Mouse (Mus musculus) kidney, postnatal 4 days (tissue): ENCODE data around the gene Xylt1.

Source experiments
- DNase-seq, 2 experiments: peaks; one replicate each; pipeline ENCODE4 v3.0.0; 2021; ENCODE audit warnings: mixed read lengths in 2 of 2

Xylt1 gene

DNA sequence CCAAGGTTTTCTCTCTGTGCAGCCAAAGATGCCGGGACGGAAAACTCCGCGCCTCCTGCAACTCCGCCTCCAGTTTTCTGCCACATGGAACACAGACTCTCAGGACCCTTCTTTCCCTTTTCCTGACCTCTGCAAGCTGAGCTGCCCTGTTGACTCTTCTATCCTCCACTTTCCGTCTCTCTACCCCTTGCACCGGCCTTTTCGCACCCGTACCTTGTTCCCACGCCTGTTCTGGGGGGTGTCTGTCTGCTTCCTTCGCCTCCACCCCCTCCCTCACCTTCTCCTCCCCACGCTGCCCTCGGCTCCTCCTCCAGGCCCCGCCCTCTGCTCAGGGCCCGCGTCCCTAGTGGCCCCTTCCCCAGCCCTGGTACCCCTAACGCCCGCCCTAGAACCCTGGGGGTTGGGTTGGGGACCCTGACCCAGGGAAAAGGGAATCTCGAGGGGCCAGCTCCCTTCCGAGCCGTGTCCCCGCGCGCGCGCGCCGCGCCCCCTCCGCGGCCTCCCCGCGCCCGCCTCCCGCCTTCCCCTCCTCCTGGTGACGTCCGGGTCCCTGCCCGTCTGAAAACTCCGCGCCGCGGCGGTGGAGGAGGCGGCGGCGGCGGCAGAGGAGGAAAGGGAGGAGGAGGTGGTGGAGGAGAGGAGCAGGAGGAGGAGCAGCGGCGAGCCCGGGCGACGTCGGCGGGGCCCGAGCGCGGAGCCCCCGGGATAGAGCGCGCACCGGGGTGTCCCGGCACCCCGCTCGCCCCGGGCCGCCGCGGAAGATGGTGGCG lies at the start of gene Xylt1:
Gene Xylt1, plus strand, starts transcription at position 562 of the 770 bp plus-strand sequence.
- peak; percentile 85 to 90 for DNase-seq

DNA sequence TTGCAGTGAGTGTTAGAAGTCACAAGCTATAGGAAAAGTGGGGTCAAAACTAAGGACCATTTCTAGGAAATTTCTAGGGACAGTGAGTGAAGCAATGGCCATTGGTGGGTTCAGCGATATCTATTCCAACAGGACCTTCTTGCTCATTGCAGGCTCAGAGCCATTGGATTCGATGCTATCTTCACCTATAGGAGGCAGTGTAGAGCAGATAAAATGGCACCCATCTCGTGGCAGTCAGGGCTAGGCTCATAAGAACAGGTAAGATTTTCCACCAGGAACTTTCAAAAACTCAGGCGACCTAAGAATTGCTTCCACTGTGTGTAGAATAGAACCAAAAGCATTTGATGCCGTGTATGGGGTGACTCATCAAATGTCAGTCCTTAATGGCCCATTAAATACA lies 46.8 kb upstream of the Xylt1 start:
- no peak for DNase-seq

DNA sequence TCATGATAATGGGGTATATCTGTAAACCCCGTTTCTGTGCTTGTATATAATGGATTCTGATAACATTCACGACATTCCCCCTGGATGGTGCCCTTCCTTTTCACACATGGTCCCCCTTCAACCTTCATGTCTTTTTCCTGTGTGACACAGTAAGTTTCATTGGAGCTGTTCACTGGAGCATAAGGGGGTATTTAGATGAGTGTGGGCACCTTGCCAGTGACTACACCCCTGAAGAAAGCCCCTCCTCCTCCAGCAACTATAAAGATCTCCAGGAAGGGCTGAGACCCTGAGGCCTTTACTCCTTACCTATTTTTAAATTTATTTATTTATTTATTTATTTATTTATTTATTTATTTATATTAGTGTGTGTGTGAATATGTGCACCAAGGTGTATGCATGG lies 24.5 kb upstream of the Xylt1 start:
- no peak for DNase-seq

DNA sequence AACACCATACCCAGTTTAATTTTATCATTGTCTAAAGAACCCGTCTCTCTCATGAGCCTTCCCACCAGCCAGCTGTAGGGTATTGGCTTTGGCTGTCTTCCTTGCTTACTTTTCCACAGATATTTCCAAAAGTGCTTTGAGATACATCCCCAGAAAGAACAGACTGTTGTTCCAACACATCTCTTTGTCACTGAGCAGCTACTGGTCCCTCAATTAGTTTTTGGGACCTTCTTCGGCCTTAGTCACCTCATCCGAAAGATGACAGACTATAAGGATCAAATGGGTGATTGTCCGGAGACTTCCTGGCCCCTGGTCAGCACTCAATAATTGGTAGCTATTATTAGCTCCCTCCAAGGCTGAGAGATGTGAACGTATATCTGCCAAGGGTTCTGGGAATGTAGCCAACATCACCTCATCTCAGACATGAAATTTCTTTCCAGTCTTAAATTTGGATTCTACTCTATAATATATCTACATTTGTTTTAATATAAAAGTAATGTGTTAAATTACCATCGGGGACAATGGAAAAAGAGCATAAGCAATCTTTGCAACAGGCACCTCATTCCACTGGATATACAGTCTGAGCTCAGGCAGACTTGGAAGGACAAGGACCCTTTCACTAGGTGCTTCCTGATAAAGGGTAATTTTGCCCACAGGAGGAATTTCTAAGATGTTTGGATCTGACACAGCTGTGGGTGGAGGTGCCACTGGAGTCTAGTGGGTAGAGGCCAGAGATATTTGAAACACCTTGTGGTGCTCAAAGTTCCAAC lies 23.2 kb upstream of the Xylt1 start:
- DNase-seq = no peak

DNA sequence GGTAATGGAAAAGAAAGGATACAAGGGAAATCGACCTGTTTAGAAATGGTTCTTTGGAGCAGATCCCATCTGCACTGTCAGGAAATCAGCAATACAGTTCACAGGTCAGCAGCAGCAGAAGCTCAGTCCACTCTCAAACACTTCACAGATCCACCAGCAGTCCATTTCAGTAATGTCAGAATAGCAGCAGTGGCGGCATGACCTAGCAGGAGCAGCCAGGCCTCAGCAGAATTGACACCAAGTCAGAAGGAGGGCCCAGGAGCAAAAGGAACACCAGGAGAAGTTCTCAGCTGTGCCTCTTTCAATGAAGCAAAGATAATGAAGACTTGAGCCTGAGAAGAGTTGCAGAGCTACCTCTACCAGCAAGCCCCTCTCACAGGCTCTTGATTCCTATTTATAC lies 19.5 kb upstream of the Xylt1 start:
- DNase-seq = no peak

DNA sequence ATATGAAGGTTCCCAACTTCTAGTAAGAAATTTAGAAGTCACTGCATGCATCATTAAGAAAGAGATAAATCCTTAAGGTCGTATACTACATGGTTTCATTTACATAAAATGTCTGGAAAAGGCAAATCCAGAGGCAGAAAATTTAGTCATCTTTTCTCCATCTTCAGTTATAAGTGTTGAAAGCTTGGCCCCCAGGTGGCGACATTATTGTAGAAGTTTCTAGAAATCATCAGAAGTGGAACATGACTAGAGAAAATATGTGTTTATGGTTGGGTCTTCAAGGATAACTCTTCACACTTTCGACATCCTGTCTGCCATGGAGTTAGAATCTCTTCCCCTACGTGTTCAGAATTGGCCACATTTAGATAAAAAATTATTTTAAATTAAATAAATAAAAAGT lies 18.3 kb upstream of the Xylt1 start:
- peak in 1 of 2 experiments; percentile 28 for DNase-seq

DNA sequence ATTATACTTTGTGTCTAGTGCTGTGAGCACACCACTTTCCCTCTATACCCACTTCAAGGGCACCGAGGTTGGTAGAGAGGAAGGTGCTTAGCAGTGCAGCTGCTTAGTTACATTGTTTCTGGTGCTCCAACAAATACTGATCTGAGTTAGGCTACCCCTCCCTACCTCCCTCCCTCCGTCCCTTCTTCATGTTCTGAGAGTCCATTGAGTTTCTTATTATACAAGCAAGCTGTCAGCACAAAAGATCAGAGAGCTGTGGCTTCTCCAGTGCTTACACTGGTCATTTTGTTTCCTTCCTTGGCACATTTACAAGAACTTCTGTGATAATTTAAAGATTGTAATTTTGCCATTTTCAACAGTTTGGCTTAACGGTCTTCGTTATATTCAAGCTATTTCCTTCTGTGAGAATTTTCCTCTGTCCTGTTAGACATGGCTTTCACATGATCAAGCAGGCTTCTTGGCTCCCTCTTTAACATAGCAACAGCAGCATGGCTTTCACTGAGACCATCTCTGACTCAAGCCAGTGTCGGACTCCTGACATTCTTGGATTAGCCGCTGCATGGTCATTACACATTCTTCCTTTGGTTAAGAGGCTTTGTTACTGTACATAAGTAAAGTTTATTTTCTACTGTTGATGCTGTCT lies 12.0 kb upstream of the Xylt1 start:
- no peak for DNase-seq

DNA sequence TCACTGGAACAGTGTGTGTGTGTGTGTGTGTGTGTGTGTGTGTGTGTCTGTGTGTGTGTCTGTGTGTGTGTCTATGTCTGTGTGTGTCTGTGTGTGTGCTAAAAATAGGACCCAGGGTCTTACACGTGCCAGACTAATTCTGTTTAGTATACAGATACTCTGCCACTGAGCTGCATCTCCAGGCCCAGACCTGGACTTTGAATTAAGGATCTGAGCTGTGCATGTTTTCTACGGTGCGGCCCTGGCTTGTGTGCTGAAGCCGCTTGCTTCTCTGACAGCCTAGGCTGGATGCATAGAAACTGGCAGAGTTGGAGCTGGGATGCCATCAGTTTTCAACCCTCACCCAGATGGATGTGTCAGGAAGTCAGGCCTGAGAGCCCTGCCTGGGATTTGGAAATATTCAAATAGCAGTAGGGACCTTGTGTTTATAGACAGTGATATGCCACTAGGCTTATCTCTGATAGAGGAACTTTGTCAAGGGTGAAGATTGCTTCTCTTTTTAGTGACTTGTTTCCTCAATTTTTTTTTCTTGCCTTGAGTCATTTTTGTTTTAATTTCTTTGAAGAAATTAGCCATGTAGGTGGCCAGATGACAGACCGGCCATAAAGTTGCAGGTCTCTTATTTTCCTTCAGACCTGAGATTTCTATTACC lies 11.4 kb upstream of the Xylt1 start:
- no peak for DNase-seq

DNA sequence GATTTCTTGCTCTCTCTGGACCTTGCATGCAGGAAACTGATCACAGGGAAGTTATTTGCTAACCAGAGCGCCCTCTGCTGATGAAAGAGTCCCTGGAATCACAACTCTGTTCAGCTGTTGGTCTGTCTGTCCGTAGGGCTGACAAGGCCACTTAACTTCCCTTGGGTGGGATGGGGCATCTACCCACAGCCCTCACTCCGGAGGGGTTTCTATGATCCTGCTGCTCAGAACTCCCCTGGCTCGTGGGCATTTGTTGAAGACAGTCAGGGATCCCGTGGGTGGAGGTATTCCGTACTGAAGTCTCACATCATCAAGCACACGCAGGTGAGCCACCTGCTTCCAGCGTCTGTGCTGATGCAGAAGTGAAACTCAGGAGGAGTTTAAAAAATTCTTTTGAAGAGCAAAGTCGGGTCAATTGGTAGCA lies 4.9 kb upstream of the Xylt1 start:
- peak; percentile 75 to 81 for DNase-seq

DNA sequence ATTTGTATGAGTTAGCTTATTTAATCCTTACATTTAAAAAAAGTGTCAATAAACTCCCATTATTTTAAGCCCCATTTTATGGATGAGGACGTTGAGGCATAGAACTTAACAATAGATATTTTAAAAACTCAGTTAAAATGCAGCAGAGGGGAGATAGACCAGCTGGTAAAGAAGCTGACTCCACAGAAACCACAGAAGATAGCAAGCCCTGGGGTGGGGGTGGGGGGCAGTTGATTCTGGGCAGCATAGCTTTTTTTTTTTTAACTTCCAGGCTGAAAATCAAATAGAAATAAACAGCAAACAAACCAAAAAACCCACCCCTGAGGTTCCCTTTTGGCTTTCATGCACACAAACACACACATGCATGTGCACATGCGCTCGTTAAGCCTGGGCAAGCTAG lies 3.6 kb upstream of the Xylt1 start:
- no peak for DNase-seq

DNA sequence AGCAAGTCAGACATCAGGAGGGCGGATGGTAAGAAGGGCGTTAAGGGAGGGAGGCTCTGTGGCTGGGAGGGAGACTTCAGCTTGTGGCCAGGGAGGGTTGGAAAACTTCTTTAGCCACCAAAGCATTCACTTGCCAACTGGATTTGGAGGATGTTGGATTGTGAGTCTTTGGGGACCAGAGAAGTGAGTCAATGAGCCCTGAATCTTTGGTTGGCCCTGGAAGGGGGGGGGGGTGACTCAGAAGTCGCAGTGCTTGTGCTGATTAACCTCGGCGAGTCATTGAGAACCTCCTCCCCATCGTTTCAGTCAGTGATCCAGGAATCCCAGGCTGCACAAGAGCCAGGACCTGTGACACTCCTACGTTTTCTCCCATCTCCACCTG lies 752 bp upstream of the Xylt1 start:
- DNase-seq = no peak

DNA sequence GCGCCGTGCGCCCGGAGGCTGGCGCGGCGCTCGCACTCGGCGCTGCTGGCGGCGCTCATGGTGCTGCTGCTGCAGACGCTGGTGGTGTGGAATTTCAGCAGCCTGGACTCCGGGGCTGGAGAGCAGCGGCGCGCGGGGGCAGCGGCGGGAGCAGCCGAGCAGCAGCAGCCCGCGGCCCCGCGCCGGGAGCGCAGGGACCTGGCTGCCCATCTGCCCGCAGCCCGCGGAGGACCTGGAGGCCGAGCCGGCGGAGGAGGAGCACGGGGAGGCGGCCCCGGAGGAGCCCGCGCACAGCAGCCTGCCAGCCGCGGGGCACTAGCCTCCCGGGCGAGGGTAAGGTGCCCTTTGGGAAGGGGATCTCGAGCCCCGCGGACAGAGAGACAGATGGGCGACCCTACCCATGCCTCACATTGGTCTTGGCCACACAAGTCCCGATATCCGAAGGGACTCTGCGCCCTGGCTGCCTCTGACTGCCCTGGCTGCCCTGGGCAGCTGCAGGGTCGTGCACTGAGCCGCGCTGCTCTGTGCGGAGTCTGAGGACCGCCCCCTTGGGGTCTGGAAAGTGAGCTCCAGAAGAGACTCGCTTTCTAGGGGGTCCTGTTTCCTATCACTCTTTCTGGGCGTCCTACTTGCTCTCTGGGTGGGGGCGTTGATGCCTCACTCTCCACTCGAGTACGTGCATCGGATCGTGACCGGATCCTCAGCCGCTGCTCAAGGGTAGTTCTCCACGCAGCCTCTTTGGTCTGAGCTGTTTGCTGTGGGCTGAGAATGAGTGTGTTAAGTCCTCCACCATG lies 606 bp downstream of the Xylt1 start:
- peak; percentile 70 to 83 for DNase-seq

DNA sequence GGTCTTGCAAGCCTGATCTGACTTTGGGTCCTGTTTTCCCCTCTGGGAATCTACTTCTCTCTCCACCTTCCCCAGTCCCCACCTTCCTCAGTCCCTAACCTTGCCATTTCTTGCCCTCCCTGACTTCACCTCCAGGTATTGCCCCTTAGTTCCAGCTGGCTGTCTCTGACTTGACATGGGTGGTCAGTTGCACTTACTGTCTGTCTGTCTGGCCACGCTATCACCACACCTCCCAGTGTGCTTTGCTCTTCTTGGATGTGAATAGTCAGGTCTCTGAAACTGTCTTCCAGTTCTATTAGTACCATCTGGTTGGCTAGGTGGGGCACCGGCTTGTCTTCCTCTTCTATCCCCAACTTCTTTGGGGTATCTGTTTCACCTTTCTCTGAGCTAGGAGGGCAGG lies 1.2 kb downstream of the Xylt1 start:
- DNase-seq = no peak

DNA sequence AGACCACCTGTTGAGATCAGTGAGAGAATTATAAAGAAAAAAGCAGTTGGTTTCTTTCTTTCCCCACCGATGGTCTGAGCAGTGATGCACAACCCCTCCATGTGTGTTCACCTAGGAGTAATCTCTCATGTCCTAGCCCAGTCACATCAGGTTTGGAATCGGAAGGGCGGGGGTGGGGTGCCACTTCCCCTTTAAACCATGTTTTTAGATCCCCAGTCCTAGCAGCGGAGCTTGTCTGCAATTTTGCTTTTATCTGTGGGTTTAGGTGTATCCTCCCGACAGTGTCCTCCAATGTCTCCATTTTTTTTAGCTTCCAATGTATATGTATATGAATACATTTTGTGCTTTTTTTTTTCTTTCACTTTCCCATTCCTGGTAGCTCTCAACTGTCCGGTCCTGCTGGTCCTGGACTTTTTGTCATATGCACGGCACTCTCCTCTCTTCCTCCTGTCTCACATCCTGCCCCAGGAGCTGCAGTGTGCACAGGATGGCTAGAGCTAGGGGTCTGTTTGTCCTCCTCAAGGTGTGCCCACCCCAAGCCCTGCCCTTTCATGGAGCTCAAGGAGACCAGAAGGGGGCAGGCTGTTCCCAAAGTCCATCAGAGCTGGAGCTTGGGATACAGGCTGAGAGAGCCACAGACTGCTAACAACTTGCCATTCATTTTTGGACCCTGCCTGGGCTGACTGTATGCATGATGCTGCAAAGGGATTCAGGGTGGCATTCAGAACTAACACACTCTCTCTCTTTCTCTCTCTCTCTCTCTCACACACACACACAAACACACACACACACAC lies 2.6 kb downstream of the Xylt1 start:
- peak; percentile 67 to 75 for DNase-seq

DNA sequence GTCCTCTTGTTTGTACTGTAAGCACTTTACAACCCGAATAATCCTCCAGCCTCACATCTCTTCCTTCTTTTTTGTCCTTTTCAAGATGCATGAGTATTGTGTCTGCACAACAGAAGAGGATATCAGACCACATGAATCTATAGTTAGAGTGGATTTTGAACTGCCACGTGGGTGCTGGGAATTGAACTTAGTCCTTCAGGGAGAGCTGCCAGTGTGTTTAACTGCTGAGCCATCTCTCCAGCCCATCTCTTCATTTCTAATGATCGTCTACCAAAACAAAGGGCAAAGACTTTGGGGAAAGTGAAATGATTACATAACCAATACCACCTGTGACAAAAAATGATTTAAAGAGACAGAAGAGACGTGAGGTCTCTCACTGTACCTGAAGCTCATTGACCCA lies 5.6 kb downstream of the Xylt1 start:
- DNase-seq = no peak

DNA sequence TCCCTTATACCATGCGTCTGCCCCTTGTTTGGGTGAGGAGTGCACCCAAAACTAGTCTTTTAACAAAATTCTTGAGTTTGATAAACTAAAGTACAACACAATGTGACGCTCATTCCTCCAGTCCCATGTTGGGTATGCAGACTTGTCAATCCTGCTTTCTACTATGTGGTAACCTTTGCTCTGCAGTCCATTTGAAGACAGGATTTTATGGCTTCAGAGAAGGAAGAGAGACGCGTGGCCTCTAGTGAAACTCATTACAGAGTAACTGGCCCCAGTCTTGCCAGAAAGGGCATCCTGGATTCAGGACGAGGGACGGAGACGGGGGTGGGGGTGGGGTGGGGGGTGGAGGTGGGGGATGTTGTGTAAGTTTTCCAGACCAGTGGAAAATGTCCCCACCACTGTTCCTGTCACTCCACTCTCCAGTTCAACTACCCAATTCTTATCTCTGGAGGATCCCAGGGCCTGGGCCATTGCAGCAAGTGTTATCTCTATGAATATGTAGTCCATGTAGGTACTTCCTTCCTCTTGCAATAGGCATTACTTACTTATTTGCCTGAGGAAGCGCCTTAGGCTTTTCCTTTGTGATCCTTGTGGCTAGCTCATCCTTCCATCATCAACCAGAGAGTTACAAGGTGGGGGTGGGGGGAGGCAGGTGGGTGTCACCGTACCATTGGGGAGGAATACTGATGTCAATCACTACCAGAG lies 7.7 kb downstream of the Xylt1 start:
- no peak for DNase-seq

DNA sequence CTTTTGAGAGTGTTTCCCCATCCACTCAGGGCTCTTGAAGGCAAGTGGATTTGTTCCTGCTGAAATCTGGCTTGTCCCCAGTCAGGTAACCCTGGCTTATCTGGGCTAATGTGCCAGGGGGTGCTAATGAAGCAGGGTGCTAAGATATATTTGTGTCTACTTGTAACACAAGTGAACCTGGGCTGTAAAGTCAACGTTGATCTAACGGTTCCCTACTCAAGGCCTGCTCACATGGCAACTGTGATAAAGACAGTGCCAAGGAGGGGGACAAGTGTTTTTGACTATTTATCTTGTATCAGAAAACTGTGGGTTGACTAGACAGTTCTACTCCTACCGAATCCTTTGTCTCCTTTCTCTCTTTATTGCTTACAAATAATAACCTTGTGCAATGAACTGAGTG lies 8.3 kb downstream of the Xylt1 start:
- DNase-seq = no peak

DNA sequence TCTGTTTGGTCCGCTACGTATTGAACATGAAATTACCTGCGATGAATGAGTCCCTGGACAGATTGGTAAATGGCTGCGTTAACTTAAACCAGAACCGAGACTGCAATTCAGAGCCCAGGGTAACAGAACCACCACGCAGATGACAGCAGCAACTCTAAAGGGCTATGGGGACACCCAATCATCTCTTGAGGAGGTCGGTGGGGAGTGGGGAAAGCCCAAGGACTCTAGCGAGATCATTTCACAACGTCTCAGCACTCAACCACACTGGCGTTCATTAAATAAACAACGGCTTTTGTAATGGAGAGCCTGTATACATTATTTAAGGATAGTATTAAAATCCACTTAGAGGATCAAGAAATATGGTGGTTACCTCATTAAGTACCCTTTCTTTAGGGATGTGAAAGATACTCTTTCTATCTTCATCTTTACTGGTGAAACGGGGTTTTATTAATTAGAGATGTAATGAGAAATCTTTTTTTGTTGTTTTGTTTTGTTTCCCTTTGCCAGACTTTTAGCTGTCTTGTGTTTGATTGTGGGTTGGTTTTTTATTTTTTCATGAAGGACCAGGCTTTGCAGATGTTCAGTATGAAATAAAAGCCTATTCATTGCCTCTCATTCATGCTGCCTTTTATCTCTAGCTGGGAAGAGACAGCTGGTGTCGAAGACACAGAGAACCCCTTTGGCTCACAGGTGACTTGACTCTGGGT lies 12.2 kb downstream of the Xylt1 start:
- DNase-seq = no peak

DNA sequence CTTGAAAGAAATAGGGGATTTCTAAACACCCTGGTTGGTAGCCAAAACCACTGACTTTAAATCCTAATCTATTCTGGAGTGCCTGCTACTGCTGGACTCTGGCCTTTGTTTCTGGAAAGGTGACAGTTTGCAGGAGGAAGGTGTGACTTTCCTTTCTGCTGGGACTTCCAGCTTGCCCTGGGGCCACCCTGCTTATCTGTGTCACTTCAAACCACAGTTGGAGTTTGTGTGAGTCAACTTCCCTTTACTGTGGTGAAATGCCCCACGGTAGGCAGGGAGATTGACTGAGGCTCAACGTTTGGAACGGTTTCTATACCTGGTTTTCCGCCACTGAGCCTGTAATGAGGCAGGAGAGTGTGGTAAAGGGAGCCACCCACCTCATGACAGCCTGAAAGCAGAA lies 13.2 kb downstream of the Xylt1 start:
- DNase-seq = no peak

DNA sequence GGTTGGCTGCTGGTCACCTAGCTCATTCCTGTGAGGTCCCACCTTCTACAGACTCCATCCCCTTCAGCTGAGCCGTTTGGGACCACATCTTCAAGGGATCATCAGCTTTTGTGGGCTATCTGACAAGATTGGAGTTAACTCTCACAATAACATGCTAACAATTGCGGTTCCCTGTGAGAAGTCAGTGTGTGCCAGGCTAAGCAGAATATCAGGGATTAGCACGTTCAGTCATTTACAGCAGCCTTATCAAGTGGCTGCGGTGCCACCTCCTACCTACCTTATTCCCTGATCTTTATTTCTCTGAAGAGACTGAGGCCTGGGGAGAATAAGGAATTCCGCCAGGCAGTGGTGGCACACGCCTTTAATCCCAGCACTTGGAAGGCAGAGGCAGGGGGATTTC lies 13.6 kb downstream of the Xylt1 start:
- DNase-seq = no peak
